Mouse (Mus musculus): ENCODE data around the gene Ciapin1.
A peak's percentile ranks its signal among the peaks of the same experiment; 100 is the strongest.

The Ciapin1 gene

DNA sequence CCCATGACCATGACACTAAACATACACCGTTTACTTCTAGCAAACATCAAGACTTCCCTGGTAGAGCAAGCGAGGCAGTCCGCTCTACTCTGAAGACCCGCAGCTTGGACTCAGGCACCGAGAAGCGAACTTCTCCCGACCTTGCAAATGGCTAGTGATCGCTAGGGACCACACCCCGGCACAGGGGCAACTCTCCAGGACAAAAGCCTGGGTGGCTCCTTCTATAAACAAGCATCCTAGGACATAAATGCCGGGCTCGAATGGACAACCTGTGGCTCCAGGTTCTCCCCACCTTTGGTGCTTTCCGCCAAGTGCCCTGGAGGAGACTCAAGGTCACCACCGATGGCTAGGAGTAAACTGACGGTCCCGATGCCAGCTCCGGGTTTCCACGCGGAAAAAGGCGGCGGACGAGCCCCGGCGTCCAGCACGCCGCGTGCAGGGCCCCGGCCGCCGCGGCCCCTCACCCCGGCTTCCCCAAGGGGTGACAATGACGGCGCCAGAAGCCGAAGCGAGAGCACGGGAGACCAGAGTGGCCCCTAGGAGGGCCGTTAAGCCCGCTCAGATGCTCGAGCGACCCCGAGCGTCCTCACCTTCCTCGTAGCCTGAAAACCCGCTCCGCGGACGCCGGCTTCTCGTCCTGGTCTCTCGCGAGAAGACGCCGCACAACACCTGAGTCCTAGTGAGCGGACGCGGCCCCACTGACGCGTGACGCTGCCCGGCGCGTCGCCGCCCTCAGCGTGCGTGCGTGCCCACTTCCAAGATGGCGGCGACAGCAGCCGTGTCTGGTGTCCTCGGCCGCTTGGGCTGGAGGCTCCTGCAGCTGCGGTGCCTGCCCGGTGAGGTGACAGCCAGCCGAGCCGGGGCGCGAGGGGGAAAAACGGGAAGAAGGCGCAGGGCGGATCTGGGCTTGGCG, at the start of gene Ciapin1, which contains the start of gene Coq9:
Gene Ciapin1 (minus strand): TSS at position 697 of the 913 bp plus-strand sequence.
Gene Coq9 (plus strand): TSS at position 660 of the 913 bp plus-strand sequence.
- DNase-seq (ENCODE audit: low spot score): peak; percentile 96

DNA sequence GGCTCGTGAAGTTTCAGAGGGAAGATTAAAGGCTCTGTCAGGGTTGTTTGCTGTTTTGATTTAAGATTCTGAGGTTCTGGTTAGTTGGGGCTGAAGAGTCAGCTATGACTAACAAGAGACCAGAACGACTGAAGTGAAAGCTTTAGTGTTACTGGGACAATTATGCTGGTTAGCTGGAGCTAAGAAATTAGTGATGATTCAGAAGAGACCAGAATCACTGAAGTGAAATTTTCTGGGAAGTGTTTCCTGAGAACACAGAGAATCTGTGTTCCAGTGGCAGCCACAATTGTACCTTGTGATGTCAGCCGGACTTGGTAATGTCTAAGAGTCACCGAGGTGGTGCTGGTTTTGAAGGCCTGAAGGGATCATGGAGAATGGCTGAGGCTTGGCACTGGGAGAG, 42.6 kb upstream of the Ciapin1 start:
- no peak for DNase-seq (ENCODE audit: low spot score)

DNA sequence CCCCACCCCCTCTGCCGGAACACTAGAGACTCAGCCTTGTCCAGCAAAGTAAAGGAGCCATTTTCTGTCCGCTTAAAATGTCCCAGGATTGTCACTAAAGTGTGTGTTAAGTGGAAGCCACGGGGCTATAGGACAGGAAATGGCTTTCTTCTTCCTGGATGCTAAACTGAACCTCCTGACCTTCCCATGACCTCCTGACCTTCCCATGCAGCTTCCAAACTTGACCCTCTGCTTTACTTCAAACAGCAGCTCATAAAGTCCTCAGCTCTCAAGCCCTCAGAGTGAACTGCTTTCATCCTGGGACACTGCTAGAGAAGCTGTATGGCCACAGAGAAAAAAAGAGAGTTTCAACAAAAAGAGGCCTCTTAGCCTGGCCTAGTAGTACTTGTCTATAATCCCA, 38.7 kb upstream of the Ciapin1 start:
- DNase-seq (ENCODE audit: low spot score): no peak

DNA sequence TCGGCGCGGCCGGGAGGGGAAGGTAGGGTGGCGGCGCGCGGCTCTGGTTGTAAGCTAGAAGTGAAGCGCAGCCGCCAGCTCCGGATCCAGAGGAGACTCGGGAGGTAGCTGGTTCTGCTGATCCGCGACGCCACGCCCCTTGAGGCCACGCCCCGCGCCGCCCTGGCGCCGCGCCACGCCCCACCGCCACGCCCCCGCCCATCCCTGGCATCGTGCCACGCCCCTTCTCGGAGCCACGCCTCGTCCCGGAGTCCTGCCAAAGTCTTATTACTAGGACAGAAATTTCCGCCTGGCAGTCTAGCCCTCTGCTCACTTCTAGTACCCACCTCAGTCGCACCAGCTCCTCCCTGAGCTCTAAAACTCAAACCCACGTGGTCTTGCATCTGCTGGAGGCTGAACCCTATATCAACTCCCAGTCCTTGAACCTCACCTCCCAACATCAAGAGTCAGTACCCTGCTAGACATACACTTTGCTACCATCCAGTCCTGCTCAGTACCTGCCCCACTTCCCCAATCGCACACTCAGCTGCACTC, 38.1 kb upstream of the Ciapin1 start, which contains the start of gene Dok4:
Gene Dok4 (minus strand): TSS at position 134 of the 534 bp plus-strand sequence.
- peak; percentile 91 for DNase-seq (ENCODE audit: low spot score)

DNA sequence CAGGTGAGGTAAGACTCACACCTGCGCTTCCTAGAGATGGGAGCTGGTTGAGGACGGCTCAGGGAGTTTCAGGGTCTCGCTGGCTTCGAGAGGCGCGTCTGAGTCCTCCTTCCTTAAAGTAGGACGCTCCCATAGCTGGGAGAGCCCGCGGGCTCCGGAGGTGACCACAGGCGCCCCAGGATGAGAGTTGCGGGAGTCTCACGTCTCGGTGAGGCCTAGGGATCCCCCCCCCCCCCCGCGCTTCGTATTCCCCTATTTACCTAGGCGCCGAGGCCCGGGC, 37.7 kb upstream of the Ciapin1 start:
- DNase-seq (ENCODE audit: low spot score): no peak

DNA sequence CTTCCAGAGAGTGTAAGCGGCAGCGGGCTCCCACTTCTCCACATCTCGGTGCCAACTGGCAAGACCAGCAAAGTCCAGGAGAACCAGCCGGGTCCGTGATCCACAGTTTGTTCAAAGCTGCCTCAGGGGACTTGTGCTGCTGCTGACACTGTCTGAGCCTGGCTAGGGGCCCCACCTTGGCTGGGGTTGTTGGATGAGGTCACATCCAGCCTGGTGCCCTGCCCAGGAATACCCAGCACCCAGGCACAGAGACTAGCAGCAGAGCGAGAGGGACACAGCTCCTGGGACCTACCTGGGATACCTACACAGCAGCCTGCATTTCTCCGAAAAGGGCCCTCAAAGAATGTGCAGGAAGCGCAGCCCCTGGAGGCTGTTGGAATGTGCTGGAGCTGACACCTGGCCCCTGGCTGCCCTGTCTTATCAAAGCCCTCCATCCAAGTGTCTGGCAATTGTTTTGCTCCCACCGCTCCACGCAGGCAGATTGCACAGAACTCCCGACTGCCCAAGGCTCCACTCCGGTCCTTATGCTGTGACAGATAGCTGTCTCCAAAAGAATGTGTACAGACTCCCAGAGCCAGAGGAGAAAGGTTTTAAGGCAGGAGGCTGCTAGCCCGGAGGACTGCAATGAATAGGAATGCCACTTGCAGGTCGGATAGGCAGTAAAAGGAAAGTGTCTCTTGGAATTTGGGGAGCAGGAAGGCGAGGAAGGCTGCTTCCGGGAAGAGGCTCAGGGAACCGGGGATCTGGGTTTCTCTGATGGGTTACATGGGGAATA, 37.1 kb upstream of the Ciapin1 start:
- DNase-seq (ENCODE audit: low spot score): no peak

DNA sequence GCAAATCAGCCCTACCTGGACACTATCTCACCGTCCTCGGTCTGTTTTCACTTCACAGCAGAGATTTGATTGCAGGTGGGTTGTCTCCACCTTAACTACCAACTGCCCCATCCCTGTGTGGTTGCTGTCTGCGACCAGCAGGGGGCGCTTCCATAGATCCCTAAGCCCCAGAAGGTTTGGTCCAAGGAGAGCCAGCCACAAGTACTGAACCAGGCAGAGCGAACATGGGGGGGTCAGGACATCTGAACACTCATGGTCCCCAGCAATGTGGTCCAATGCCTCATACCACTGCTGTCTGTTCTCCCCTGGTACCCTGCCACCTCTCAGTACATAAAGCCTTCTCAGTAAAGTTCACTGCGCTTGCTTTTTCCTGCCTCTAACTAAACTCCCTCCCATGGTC, 36.2 kb upstream of the Ciapin1 start:
- DNase-seq (ENCODE audit: low spot score): peak; percentile 76

DNA sequence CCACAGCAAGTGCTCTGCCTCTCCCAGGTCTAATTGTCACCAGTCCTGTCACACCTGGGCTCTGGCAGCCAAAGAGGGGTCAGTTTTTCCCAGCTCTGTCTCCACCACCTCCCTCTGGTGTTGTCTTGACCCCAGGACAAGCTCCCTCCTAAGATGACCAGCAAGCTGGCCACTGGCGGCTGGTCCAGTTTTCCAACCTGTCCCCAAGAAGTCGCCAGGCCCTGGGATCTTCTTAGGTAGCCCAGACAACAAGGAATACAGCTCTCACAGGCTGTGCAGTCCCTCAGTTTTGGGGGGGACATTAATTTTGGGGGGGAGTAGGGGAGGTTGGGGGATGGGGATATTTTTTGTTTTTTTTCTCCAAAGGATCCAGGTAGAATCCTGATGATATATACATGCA, 34.4 kb upstream of the Ciapin1 start:
- DNase-seq (ENCODE audit: low spot score): no peak

DNA sequence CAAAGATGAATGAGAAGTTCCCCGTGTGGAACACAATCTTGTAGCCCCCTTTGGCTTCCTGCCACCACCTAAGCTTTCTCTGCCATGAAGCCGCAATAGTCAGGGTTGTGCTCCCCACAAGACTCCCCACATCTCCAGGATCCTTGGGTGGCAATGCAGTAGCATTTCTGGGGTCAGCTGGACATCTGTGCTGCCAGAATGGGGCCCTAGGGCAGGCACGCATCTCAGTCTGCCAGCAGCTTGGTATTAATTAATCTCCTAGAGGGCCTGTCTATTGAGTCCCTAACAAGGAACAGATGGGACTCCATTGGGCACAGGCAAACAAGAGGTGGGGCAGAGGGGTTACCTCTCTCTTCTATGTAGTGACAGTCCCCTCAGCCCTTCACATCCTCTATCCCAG, 34.0 kb upstream of the Ciapin1 start:
- no peak for DNase-seq (ENCODE audit: low spot score)

DNA sequence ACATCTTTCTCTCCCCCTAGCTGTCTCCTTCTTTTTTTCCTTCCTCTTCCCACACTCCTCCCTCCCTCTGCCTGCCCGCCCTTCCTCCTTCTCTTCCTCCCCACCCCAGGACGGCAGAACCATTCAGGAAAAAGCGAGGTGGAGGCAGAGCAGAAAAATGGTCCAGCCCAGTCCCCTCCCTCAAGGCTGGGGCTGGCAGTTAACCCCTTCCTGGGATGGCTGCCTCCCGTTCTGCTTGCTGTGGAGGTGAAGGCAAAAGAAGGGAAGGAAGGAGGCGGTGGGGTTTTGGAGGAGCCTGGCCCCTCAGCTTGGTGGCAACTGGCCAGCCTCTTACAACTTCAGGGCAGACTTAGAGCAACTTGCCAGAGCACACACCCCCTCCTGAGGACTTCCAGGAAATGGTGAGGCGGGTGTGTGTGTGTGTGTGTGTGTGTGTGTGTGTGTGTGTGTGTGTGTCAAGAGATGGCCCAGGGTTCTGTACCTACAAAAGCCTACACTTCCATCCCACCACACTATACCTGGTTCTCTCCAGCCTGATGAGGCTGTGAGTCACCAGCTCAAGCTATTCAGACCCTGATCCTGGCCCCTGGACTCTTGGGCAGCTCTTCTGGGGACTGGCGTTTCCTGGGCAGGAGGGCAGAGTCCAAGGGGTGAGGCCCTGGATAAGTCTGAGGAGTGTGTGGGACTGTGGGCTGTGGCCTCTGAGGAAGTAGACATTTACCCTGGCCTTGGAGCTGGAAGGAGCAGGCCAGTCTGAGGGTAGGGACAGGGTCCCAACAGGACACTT, 33.1 kb upstream of the Ciapin1 start:
- DNase-seq (ENCODE audit: low spot score): peak; percentile 73

DNA sequence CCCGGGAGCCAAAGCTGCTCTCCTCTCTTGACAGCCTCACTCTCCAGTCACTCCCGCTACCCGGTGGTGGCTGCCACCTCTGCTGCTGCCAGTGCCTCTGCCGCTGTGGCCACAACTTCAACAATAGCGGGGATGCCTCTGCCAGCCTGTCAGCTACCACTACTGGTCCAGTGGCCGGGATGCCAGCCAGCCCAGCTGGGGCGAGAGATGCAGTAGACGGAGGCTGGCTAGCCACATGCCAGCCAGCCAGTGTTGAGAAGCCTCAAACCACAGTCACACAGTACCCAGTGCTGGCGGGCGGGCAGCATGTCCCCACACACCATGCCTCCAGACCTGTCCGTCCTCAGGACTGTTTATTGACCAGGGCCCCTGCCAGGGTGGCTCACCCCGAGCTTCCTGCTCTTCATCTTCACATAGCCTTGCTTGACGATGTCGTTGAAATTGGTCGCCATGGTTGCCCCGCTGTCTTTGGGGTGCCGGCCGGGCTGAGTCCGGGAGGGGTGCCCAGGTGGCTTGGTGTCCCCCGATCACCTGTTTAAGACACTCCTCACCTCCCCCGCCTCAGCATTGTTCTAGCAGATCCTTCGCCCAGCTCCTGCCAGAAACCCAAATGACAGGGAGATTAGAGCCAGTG, 32.4 kb upstream of the Ciapin1 start:
- DNase-seq (ENCODE audit: low spot score): no peak

DNA sequence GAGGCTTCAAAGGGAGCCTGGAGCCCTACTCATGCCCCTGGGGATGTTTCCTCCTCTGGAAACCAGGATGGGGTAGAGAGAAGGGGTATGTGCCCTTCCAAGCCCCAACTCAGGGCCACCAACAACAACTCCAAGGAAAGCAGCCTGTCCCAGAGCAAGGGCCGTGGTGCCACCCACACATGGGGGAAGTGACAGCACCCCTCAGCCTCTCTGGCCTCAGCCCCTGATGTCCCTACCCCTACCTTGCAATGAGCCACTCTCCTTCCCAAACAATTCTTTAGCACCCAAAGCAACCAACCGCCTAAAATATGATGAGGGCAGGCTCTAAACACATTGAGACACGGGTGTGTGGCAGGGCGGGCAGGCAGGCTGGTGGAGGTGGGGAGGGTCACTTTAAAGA, 31.8 kb upstream of the Ciapin1 start:
- no peak for DNase-seq (ENCODE audit: low spot score)

DNA sequence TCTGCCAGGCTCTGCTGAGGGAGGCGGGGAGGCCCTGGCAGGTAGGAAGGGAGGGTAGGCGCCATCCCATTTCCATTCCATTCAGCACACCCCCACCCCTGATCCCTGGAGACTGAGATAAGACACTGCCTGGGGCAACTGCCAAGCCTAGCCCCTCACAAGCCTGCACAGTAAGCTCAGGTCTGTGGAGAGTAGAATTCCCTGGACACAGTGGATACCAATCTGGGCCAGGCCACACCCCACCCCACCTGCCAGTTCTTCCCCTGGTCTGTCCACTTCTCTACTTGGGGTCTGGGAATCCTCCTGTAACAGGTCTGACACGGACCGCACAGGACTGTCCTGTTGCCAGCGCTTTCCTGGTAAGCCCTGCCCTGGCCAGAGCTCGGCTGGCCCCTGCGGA, 31.0 kb upstream of the Ciapin1 start:
- no peak for DNase-seq (ENCODE audit: low spot score)

DNA sequence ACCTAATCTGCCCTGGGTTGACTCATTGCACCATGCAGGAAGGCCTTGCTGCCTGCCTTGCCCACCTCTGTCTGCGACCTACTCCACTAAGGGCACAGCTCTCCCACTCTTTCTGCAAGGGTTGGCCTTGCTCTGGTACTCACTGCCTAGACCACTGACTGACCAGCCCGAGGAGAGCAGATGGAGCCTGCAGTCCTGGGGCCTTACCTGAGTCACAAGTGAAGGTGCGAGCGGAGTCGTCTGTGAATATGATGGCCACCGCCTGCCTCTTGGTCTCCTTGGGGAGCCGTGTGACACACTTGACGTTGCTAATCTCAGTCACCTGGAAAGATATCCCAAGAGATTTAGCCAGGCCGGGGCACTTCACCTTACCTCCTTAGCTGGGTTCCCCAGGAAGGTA, 28.8 kb upstream of the Ciapin1 start:
- DNase-seq (ENCODE audit: low spot score): no peak

DNA sequence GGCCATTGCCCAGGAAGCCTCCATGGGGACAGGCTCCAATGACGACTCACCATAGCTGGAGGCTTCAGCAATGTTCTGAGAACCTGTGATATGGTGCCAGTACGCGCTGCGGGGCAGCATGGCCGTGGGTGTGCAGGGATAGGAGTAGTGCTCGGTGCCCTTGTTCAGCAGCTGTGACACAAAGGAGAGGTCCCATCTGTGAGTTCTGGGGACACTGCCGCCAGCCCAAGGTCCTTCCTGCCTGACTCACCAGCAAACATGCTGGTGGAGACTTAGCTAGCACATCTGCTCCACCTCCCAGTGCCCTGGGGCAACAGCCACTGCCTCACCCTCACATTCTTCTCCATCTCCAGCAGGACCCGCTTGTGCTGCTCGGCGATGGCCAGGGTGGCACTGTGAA, 27.1 kb upstream of the Ciapin1 start:
- no peak for DNase-seq (ENCODE audit: low spot score)

DNA sequence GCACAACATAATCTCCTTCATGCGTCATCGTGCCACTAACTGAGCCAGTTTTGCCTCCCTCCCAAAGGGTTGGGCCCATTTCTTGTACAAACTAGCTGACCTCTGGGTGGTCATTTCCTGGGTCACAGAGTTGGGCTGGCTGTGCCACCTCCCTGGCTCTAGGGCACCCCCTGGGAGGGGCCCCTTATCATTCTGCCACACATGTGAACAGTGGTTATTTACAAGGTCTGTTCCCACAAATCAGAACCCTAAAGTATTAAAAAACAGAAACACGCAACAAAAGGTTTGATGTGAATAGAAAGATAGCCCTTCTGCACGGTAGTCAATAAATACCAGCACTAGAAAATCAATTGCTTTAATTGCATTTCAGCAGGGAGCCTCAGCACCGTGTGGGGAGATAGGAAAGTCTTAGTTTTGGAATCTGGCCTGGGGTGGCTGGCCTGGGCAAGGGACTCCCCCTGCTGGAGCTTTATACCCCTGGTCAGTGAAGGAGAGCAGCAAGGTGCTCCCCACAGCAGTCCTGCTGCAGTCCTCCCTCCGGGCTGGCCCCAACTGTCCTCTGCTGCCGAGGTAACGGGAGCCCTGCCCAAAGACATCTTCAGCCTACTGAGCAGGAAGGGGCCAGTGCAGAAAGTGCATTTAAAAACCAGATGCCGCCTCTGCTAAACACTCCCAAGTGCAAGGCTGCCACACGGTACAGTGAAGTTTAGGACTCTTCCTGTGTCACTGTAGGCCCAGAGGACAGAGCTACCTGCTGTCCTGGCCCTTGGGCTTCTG, 25.9 kb upstream of the Ciapin1 start:
- DNase-seq (ENCODE audit: low spot score): no peak

DNA sequence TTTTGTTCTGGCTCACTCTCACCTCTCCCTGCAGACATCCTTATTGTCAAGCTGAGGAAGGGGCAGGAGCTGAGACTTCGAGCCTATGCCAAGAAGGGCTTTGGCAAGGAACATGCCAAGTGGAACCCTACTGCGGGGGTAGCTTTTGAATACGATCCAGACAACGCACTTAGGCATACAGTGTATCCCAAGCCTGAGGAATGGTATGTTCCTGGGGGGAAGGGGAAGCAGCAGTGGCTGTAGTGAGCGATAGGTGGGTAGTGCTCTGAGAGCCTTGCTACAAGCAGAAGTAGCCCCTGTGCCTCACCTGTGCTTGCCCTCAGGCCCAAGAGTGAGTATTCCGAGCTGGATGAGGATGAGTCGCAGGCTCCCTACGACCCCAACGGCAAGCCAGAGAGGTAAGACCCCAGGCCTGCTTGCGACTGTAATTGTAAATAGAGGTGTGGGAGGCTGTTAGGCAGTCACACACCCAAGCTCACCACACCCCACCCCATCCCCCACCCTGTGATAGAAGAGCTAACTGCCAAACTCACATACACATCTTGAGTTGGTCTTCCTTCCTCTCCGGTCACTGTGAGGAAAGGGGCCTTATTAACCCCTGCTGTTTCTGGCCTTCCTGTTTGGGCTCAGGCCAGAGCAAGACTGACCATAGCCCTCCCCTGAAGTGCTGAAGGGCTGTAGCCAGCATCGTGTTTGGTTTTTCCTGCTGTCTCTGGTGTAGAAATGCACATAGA, 24.5 kb upstream of the Ciapin1 start:
- no peak for DNase-seq (ENCODE audit: low spot score)

DNA sequence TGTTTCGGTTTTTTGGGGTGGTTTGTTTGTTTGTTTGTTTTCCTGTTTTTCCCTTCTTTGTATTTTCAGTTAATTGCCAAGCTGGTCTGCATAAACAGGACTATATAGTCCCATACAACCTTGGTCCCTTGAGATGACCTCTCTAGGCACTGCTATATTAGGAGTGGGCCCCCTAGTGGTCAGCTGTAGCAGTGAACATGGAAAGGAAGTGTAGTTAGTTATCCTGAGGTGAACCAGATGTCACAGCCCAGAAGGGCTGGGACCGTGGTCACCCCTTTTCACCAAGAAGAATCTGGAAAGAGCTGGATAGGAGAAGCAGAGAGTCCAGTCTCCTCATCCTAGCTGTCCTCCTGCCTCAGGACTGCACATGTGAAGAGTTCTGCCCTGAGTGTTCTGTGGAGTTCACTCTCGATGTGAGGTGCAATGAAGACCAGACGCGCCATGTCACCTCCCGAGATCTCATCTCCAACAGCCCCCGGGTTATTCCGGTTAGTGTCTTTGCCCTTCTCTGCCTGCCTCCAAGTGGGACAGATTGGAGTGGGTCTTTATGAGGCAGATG, 23.3 kb upstream of the Ciapin1 start:
- peak; percentile 67 for DNase-seq (ENCODE audit: low spot score)

DNA sequence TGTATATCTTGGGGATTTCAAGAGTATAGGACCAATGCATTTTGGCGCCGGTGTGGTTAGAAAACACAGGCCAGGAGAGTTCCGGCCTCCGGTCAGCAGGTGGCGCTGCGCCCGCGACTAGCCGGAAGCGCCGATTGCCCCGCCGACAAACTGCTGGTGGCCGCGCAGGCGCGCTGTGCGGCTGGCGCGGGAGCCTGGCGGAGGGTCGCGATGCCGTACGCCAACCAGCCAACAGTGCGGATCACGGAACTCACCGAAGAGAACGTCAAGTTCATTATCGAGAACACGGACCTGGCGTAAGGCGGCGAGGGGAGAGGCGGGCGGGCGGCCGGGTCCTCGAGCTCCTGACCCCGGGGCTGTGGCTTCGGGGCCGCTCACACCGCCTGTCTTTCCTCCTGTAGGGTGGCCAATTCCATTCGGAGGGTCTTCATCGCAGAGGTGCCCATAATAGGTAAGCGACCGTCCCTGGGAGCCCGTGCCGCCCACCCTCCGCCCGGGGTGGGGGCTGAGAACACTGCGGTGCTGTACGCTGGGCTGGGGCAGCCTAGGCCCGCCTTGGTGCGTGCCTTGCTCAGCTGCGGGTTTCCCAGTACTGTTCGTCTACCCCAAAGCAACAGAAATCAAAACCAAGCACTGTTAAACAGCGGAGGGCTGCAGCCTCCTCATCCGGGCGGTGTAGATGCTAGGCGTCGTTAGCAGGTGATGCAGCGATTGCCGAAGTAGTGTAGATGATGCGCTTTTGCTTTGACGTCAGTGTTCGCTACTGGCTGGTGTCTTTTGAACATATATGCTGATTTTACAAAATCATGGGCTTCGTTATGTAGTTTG, 19.4 kb upstream of the Ciapin1 start, which contains the start of gene Polr2c:
Gene Polr2c (plus strand): TSS at position 105 of the 828 bp plus-strand sequence.
- peak; percentile 90 for DNase-seq (ENCODE audit: low spot score)

Data from urinary bladder, postnatal 14 days (tissue).